In genomic region chr8:50387189-50387588, GRCm38 (mm10) we compare ENCODE assay signal across 31 mouse cellular contexts.
DNase-seq lines count a peak whose midpoint lies in the region; ATAC-seq lines count a peak whose summit lies in the region.
"Had no signal": no experiment of that assay in that cellular context is flagged by ENCODE, and none has a peak within 500 bp of the region (broad histone marks: within the 10 kb centered on the region; RNA-seq: fewer than 3 reads in every experiment).

No protein-coding gene starts in this region.

- 34% methylated on average over 7 of the region's 7 CpGs for WGBS in midbrain, embryonic 12.5 days
- 29% methylated on average over 7 of the region's 7 CpGs for WGBS in midbrain, embryonic 16.5 days
- 24% methylated on average over 7 of the region's 7 CpGs for WGBS in midbrain, embryonic 14.5 days

- H3K9ac ChIP-seq in midbrain, embryonic 12.5 days (replicated peaks): no peak overlapping the region
- H3K9ac ChIP-seq in midbrain, embryonic 16.5 days (ENCODE audit: low read depth, low read length): no peak overlapping the region
- no peak overlapping the region for H3K9ac ChIP-seq in midbrain, embryonic 14.5 days (replicated peaks; ENCODE audit: low read length)
- H3K9ac ChIP-seq: forebrain, embryonic 12.5 days; heart, embryonic 15.5 days; hindbrain, embryonic 13.5 days; kidney, embryonic 15.5 days; liver, embryonic 14.5 days; neural tube, embryonic 13.5 days had no signal

- no peaks in the 10 kb centered on the region for H3K27me3 ChIP-seq in midbrain, embryonic 12.5 days
- no peaks in the 10 kb centered on the region for H3K27me3 ChIP-seq in midbrain, embryonic 16.5 days (ENCODE audit: control insufficient read depth, insufficient read depth, low read depth, low read length)
- H3K27me3 ChIP-seq in midbrain, embryonic 14.5 days (ENCODE audit: control insufficient read depth, insufficient read depth, low read length): no peaks in the 10 kb centered on the region
- H3K27me3 ChIP-seq: forebrain, embryonic 12.5 days; heart, embryonic 15.5 days; hindbrain, embryonic 13.5 days; kidney, embryonic 15.5 days; neural tube, embryonic 13.5 days; Patski had no signal

- H3K4me1 ChIP-seq in midbrain, embryonic 12.5 days: 0 out of 2 replicates have a peak, but pooled peaks cover 4% of the 10 kb centered on the region
- H3K4me1 ChIP-seq in midbrain, embryonic 16.5 days (ENCODE audit: control insufficient read depth, insufficient read depth, low read length): no peaks in the 10 kb centered on the region
- no peaks in the 10 kb centered on the region for H3K4me1 ChIP-seq in midbrain, embryonic 14.5 days (ENCODE audit: control insufficient read depth, insufficient read depth, low read length)
- H3K4me1 ChIP-seq: heart, embryonic 10.5 days; heart, embryonic 15.5 days; kidney, embryonic 15.5 days had no signal

- H3K27ac ChIP-seq in midbrain, embryonic 12.5 days (replicated peaks): 0 out of 2 replicates have a peak overlapping the region, but pooled peaks have one; percentile 42
- H3K27ac ChIP-seq in midbrain, embryonic 16.5 days (ENCODE audit: low read length): no peak overlapping the region
- no peak overlapping the region for H3K27ac ChIP-seq in midbrain, embryonic 14.5 days (replicated peaks; ENCODE audit: low read depth, low read length)
- H3K27ac ChIP-seq: forebrain, embryonic 12.5 days; heart, embryonic 10.5 days; heart, embryonic 15.5 days; hindbrain, embryonic 13.5 days; kidney, embryonic 15.5 days; liver, embryonic 14.5 days; macrophage; neural tube, embryonic 13.5 days had no signal

- peak; percentile 62 for ATAC-seq in frontal cortex, adult (ENCODE audit: low TSS enrichment)
- ATAC-seq in midbrain, embryonic 12.5 days (ENCODE audit: low FRiP score, low read depth): no peak
- no peak for ATAC-seq in midbrain, embryonic 16.5 days
- no peak for ATAC-seq in midbrain, embryonic 14.5 days (ENCODE audit: low FRiP score, low TSS enrichment)
- no peak for ATAC-seq in erythroblast, adult 5-6 weeks (replicated peaks; ENCODE audit: low FRiP score, poor library complexity, severe bottlenecking)
- ATAC-seq: inflammation-experienced regulatory T-cells, adult 6 months; Patski had no signal

- no peak for DNase-seq in frontal cortex, postnatal 14 days (ENCODE audit: low spot score in 2 of 2)
- peak; percentile 44 for DNase-seq in midbrain, embryonic 14.5 days
- DNase-seq in adrenal gland, postnatal 10 days: no peak
- DNase-seq: adrenal gland, postnatal 25 days; cerebellum, adult 2 months; cerebellum, postnatal 25 days; gastrocnemius, postnatal 25 days; kidney, adult 11 months; kidney, postnatal 25 days; liver; lung, adult 2 months; lung, postnatal 10 days; retina, postnatal 1 day; right cerebral cortex, postnatal 14 days; spleen, adult 18-20 months; thymus, adult 18-20 months; thymus, postnatal 25 days had no signal

- no peak overlapping the region for H3K4me3 ChIP-seq in midbrain, embryonic 12.5 days
- no peak overlapping the region for H3K4me3 ChIP-seq in midbrain, embryonic 16.5 days (ENCODE audit: low read depth, low read length)
- no peak overlapping the region for H3K4me3 ChIP-seq in midbrain, embryonic 14.5 days (replicated peaks; ENCODE audit: low read depth, low read length)
- H3K4me3 ChIP-seq: forebrain, embryonic 12.5 days; heart, embryonic 10.5 days; heart, embryonic 15.5 days; hindbrain, embryonic 13.5 days; kidney, embryonic 15.5 days; neural tube, embryonic 13.5 days had no signal

- no peaks in the 10 kb centered on the region for H3K9me3 ChIP-seq in midbrain, embryonic 12.5 days
- no peaks in the 10 kb centered on the region for H3K9me3 ChIP-seq in midbrain, embryonic 16.5 days (replicated peaks; ENCODE audit: control insufficient read depth, low read length, poor library complexity, severe bottlenecking)
- no peaks in the 10 kb centered on the region for H3K9me3 ChIP-seq in midbrain, embryonic 14.5 days (ENCODE audit: control insufficient read depth, low read length)
- H3K9me3 ChIP-seq: forebrain, embryonic 12.5 days; heart, embryonic 10.5 days; heart, embryonic 15.5 days; hindbrain, embryonic 13.5 days; kidney, embryonic 15.5 days; neural tube, embryonic 13.5 days had no signal

- H3K4me2 ChIP-seq in midbrain, embryonic 12.5 days (replicated peaks): no peak overlapping the region
- H3K4me2 ChIP-seq in midbrain, embryonic 16.5 days (ENCODE audit: low read length): no peak overlapping the region
- H3K4me2 ChIP-seq in midbrain, embryonic 14.5 days (ENCODE audit: low read length): no peak overlapping the region
- H3K4me2 ChIP-seq: forebrain, embryonic 12.5 days; heart, embryonic 15.5 days; hindbrain, embryonic 13.5 days; kidney, embryonic 15.5 days; neural tube, embryonic 13.5 days had no signal

- no peaks in the 10 kb centered on the region for H3K36me3 ChIP-seq in midbrain, embryonic 12.5 days
- no peaks in the 10 kb centered on the region for H3K36me3 ChIP-seq in midbrain, embryonic 16.5 days (ENCODE audit: control insufficient read depth, insufficient read depth, low read length)
- no peaks in the 10 kb centered on the region for H3K36me3 ChIP-seq in midbrain, embryonic 14.5 days (ENCODE audit: control insufficient read depth, insufficient read depth, low read length)
- H3K36me3 ChIP-seq: forebrain, embryonic 12.5 days; heart, embryonic 10.5 days; heart, embryonic 15.5 days; hindbrain, embryonic 13.5 days; kidney, embryonic 15.5 days; neural tube, embryonic 13.5 days had no signal
